Mouse (Mus musculus): ENCODE data around the gene Senp6.

DNA sequence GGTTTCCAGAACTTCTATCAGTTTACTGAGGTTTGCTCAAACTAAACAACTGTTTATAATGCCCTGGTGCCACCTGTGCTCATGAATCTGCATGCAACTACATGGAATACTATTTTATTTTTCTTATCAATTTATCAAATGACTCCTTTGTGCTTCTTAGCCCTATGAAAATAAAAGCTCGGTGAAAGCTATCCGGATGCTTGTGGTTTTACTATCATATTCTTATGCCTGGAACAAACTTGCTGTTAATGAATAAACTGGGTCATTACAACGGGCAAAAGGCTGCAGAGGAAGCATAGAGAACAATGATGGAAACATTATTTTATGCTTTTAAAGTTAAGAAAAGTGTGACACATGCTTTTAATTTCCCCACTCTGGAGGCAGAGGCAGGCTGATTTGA, 3.3 kb downstream of the Senp6 start:
- TF ChIP-seq POLR2A (IDR thresholded peaks at IDR 0.05; ENCODE audit: insufficient read depth, low read depth, low read length) (no peak), CTCF (IDR thresholded peaks at IDR 0.05; ENCODE audit: insufficient read depth, low read depth, low read length) (no peak)

Measured in olfactory bulb, adult 2 months (tissue).